Mouse (Mus musculus): Measurements from ENCODE around the gene Nup35. TPM values are rescaled to one million over a fixed set of nuclear protein-coding genes. Genes with fewer than 3 reads are reported as not detected.
A peak's percentile ranks its signal among the peaks of the same experiment; 100 is the strongest.

The Nup35 gene
- polyA plus RNA-seq, 1 experiment: 5.8 TPM

DNA sequence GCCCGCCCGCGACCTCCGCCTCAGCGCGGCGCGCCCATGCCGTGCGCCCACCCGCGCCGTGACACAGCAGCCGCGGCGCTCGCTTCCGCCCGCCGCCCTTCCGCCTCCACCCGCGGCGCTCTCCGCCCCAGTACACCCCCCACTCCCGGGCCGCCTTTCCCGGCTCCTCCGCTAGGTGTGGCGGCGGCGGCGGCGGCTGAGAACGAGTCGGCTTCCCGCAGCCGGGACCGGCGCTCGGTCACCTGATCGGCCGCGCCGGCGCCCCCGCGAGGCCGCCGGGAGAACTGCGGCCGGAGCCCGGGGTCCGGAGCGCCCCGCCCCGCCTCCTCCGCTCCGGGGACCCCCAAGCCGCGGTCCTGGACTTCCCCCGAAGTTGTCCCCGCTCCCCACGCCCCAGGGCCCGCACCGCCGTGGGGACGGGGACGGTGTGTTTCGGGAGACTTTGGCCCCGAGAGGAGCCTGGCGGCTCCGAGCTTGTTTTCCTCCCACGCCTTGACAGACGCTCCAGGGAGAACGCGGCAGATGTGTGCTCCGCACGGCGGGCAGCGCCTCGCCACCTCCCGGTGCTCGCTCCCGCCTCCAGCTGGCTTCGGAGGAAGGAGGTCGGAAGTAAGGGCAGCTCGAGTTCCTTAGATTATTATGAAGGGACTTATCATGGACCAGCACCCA lies 35.9 kb upstream of the Nup35 start, which contains the start of gene Nckap1:
Nckap1 (minus strand) TSS at position 338 of the 669 bp plus-strand sequence.
- Histone ChIP-seq H3K4me1 (ENCODE audit: control insufficient read depth, insufficient read depth, insufficient read length, low read length) (peaks cover 6% of the 10 kb centered on the region), H3K4me3 (ENCODE audit: low read depth, low read length) (peak within 1 kb of the TSS; percentile 86), H3K27ac (ENCODE audit: insufficient read depth, low read depth, low read length) (peak within 1 kb of the TSS; percentile 93), H3K27me3 (ENCODE audit: control insufficient read depth, insufficient read depth, low read length) (no peaks in the 10 kb centered on the region), H3K36me3 (ENCODE audit: control insufficient read depth, insufficient read depth, low read length) (no peaks in the 10 kb centered on the region)
- TF ChIP-seq POLR2A (IDR thresholded peaks at IDR 0.05; ENCODE audit: low read depth, low read length): peak; percentile 58
- peak; percentile 54; the same call in 1 of the 2 replicates for TF ChIP-seq CTCF (IDR thresholded peaks at IDR 0.05; ENCODE audit: extremely low read depth, insufficient read length, insufficient replicate concordance, low read depth, low read length)
- WGBS: under 1% methylated on average over 87 of the region's 88 CpGs

DNA sequence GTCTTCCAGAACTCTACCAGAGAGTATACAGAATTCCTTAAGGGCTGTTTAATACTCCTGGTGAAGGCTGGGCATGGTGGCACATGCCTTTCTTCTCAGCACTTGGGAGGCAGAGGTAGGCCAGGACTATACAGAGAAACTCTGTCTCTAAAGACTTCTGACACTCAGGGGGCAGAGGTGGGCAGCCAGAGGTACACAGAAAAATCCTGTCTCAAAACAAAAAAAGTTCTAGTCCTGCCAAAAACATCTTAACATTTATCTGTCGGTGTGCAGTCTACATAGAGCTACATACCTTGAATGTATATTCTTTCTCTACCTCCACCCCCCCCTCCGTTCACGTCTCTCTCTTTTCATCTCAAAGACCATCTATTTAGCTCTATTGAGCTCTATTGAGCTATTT lies 34.7 kb upstream of the Nup35 start:
- H3K36me3 ChIP-seq (ENCODE audit: control insufficient read depth, insufficient read depth, low read length): no peaks in the 10 kb centered on the region
- no peak for TF ChIP-seq POLR2A (IDR thresholded peaks at IDR 0.05; ENCODE audit: low read depth, low read length)
- no peak for TF ChIP-seq CTCF (IDR thresholded peaks at IDR 0.05; ENCODE audit: extremely low read depth, insufficient read length, insufficient replicate concordance, low read depth, low read length)
- peaks cover 3% of the 10 kb centered on the region; the same call in 1 of the 2 replicates for H3K4me1 ChIP-seq (ENCODE audit: control insufficient read depth, insufficient read depth, insufficient read length, low read length)
- 94% methylated on average over 3 of the region's 3 CpGs for WGBS
- H3K4me3 ChIP-seq (ENCODE audit: low read depth, low read length): no peak overlapping the region
- H3K27me3 ChIP-seq (ENCODE audit: control insufficient read depth, insufficient read depth, low read length): no peaks in the 10 kb centered on the region
- H3K27ac ChIP-seq (ENCODE audit: insufficient read depth, low read depth, low read length): no peak overlapping the region

DNA sequence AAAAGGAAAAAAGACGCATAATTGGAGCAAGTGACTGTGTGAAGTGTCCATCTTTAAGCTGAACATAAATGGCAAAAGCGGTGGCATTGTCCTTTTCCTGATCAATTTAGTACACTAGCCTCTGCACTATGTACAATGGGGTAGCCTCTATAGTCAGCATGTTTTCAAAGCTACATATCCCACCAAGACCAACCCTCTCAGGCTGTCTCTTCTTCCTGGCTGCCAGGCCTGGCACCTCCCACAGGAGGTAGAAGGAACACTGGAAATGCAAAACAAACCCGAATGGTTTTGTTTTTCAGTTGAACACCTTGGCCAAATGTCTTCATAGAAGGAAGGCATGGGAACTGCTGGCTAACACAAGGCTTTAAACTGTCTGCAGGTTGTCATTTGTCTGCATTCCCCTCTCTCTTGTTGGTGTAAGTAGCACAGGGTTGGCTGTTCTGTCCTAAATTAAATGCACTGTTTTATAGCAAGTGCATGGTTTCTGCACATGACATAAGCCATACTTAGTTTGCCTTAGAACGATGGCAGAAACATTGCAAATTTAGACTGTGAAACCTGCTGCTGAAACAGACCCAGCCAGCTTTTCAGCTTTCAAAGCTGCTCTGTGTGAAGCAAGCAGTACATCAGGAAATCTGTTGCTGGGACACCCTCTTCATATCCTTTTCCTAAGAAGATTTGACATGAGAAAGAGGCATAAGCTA lies 22.7 kb upstream of the Nup35 start:
- TF ChIP-seq CTCF (IDR thresholded peaks at IDR 0.05; ENCODE audit: extremely low read depth, insufficient read length, insufficient replicate concordance, low read depth, low read length) (no peak), POLR2A (IDR thresholded peaks at IDR 0.05; ENCODE audit: low read depth, low read length) (no peak)
- 72% methylated on average over 4 of the region's 4 CpGs for WGBS
- Histone ChIP-seq H3K4me3 (ENCODE audit: low read depth, low read length) (no peak overlapping the region), H3K27ac (ENCODE audit: insufficient read depth, low read depth, low read length) (no peak overlapping the region), H3K4me1 (ENCODE audit: control insufficient read depth, insufficient read depth, insufficient read length, low read length) (no peaks in the 10 kb centered on the region), H3K27me3 (ENCODE audit: control insufficient read depth, insufficient read depth, low read length) (no peaks in the 10 kb centered on the region), H3K36me3 (ENCODE audit: control insufficient read depth, insufficient read depth, low read length) (no peaks in the 10 kb centered on the region)

DNA sequence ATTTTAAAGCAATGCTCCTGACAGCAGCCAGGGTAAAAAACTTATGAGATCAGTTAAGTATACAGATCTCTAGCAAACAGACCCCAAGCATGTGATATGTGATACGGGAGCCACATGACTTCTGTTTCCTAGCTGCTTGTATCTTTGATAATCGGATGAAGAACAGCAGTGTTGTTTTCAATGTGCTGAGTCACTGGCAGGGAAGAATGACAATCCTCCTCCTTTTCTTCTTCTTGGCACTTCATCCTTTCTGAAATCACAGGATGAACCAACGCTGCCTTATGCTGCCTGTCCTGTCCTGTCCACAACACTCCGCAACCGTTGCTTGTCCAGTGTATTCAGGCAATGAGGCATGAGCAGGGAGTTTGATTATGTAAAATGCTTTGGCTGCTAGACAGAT lies 20.1 kb upstream of the Nup35 start:
- Histone ChIP-seq H3K27ac (ENCODE audit: insufficient read depth, low read depth, low read length) (no peak overlapping the region), H3K36me3 (ENCODE audit: control insufficient read depth, insufficient read depth, low read length) (no peaks in the 10 kb centered on the region), H3K4me1 (ENCODE audit: control insufficient read depth, insufficient read depth, insufficient read length, low read length) (no peaks in the 10 kb centered on the region), H3K27me3 (ENCODE audit: control insufficient read depth, insufficient read depth, low read length) (no peaks in the 10 kb centered on the region), H3K4me3 (ENCODE audit: low read depth, low read length) (no peak overlapping the region)
- TF ChIP-seq CTCF (IDR thresholded peaks at IDR 0.05; ENCODE audit: extremely low read depth, insufficient read length, insufficient replicate concordance, low read depth, low read length) (no peak), POLR2A (IDR thresholded peaks at IDR 0.05; ENCODE audit: low read depth, low read length) (no peak)
- WGBS: 67% methylated on average over 5 of the region's 5 CpGs

DNA sequence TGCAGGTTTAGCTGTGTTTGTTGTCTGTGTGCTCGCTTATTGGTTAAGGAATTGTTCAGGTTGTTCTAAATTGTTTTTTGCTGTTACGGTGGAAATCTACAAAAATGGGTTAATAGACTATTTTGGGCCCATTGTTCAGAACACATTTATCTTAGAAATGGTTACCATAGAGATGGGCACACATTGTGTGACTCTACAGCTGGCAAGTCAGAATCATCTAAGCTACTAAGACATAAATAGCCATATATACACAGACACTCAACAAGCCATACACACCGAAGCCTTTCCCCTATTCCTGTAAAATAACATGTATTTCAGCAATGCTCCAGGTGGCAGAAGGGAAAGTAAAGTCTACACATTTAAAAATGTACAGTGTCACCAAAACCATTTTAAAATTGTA lies 17.2 kb upstream of the Nup35 start:
- H3K36me3 ChIP-seq (ENCODE audit: control insufficient read depth, insufficient read depth, low read length): no peaks in the 10 kb centered on the region
- no peak overlapping the region for H3K27ac ChIP-seq (ENCODE audit: insufficient read depth, low read depth, low read length)
- no peaks in the 10 kb centered on the region for H3K4me1 ChIP-seq (ENCODE audit: control insufficient read depth, insufficient read depth, insufficient read length, low read length)
- WGBS: 94% methylated on average over 3 of the region's 3 CpGs
- no peaks in the 10 kb centered on the region for H3K27me3 ChIP-seq (ENCODE audit: control insufficient read depth, insufficient read depth, low read length)
- TF ChIP-seq POLR2A (IDR thresholded peaks at IDR 0.05; ENCODE audit: low read depth, low read length): no peak
- TF ChIP-seq CTCF (IDR thresholded peaks at IDR 0.05; ENCODE audit: extremely low read depth, insufficient read length, insufficient replicate concordance, low read depth, low read length): no peak
- H3K4me3 ChIP-seq (ENCODE audit: low read depth, low read length): no peak overlapping the region

DNA sequence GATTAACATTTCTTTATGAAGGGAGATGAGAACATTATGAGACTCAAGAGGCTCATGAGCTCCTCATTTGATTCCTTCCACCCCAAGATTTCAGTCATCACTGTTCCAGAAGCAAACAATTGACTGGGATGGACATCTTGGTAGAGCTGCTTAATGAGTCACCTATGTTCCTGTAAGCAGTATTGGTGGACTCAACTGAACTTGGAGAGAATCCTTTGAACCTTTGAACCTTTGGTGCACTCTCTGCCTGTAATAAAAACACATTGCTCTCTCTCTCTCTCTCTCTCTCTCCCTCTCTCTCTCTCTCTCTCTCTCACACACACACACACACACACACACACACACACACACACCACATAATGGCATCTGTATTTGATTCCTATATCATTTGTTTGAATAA lies 16.4 kb upstream of the Nup35 start:
- no peaks in the 10 kb centered on the region for H3K27me3 ChIP-seq (ENCODE audit: control insufficient read depth, insufficient read depth, low read length)
- no peaks in the 10 kb centered on the region for H3K4me1 ChIP-seq (ENCODE audit: control insufficient read depth, insufficient read depth, insufficient read length, low read length)
- no peak overlapping the region for H3K27ac ChIP-seq (ENCODE audit: insufficient read depth, low read depth, low read length)
- no peak overlapping the region for H3K4me3 ChIP-seq (ENCODE audit: low read depth, low read length)
- H3K36me3 ChIP-seq (ENCODE audit: control insufficient read depth, insufficient read depth, low read length): no peaks in the 10 kb centered on the region
- TF ChIP-seq CTCF (IDR thresholded peaks at IDR 0.05; ENCODE audit: extremely low read depth, insufficient read length, insufficient replicate concordance, low read depth, low read length): no peak
- TF ChIP-seq POLR2A (IDR thresholded peaks at IDR 0.05; ENCODE audit: low read depth, low read length): no peak

DNA sequence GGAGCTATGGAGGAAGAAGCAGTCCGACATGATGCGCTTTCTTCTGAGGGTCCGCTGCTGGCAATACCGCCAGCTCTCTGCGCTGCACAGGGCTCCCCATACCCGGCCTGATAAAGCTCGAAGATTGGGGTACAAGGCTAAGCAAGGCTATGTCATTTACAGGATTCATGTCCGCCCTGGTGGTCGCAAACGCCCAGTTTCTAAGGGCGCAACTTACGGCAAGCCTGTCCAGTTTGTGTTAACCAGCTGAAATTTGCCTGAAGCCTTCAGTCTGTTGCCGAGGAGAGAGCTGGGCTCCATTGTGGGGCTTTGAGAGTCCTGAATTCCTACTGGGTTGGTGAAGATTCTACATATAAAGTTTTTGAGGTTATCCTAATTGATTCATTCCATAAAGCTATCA lies 14.3 kb upstream of the Nup35 start:
- Histone ChIP-seq H3K27me3 (ENCODE audit: control insufficient read depth, insufficient read depth, low read length) (no peaks in the 10 kb centered on the region), H3K4me3 (ENCODE audit: low read depth, low read length) (no peak overlapping the region), H3K27ac (ENCODE audit: insufficient read depth, low read depth, low read length) (no peak overlapping the region), H3K36me3 (ENCODE audit: control insufficient read depth, insufficient read depth, low read length) (no peaks in the 10 kb centered on the region), H3K4me1 (ENCODE audit: control insufficient read depth, insufficient read depth, insufficient read length, low read length) (no peaks in the 10 kb centered on the region)
- 94% methylated on average over 13 of the region's 13 CpGs for WGBS
- no peak for TF ChIP-seq POLR2A (IDR thresholded peaks at IDR 0.05; ENCODE audit: low read depth, low read length)
- TF ChIP-seq CTCF (IDR thresholded peaks at IDR 0.05; ENCODE audit: extremely low read depth, insufficient read length, insufficient replicate concordance, low read depth, low read length): no peak

All from small intestine, adult 2 months (tissue).